Mouse (Mus musculus) heart, postnatal 4 days (tissue): ENCODE data around the gene Zan. TPM values are rescaled to one million over a fixed set of nuclear protein-coding genes. Genes with fewer than 3 reads are reported as not detected.
A peak's percentile ranks its signal among the peaks of the same experiment; 100 is the strongest.
"Not testable (repeated sequence)": the region's sequence is repeated elsewhere in the genome, so short reads cannot be mapped to it uniquely, and the experiment has no call there.

Source experiments
- DNase-seq: peaks from one replicate; pipeline ENCODE4 v3.0.0; 2021
- total RNA-seq, 2 experiments: library from RNA; stranded (reverse); gene quantifications; 2 replicates each; pipeline ENCODE4 v1.2.3; 2021

Zan gene
- total RNA-seq, 2 experiments from 2014 or later, result 0.05 to 0.07 TPM

- DNase-seq, result peak; percentile 100
Measured at GRCm38 (mm10) chr5:137501709-137502666, 25.1 kb upstream of the Zan start, which contains the start of gene Pop7. Gene Pop7 (minus strand): TSS chr5:137502518.

- no peak for DNase-seq
Measured at GRCm38 (mm10) chr5:137500186-137500585, 23.3 kb upstream of the Zan start.

- peak; percentile 60 for DNase-seq
Measured at GRCm38 (mm10) chr5:137493831-137494230, 17.0 kb upstream of the Zan start.

GRCm38 (mm10) chr5:137491559-137491958 is 14.7 kb upstream of the Zan start:
- peak; percentile 67 for DNase-seq

GRCm38 (mm10) chr5:137487616-137488015 is 10.8 kb upstream of the Zan start:
- no peak for DNase-seq

- no peak for DNase-seq
Measured at GRCm38 (mm10) chr5:137485851-137486155, 8.9 kb upstream of the Zan start.

- DNase-seq, result no peak
Measured at GRCm38 (mm10) chr5:137485071-137485850, 8.4 kb upstream of the Zan start.

- no peak for DNase-seq
Measured at GRCm38 (mm10) chr5:137481897-137482296, 5.0 kb upstream of the Zan start.

- DNase-seq, result peak; percentile 91
Measured at GRCm38 (mm10) chr5:137481138-137481537, 4.3 kb upstream of the Zan start.

GRCm38 (mm10) chr5:137474351-137474750 is 2.5 kb downstream of the Zan start:
- DNase-seq, result no peak

GRCm38 (mm10) chr5:137472252-137472904 is 4.5 kb downstream of the Zan start:
- DNase-seq, result no peak

- DNase-seq, result no peak
Measured at GRCm38 (mm10) chr5:137466946-137467345, 9.9 kb downstream of the Zan start.

- DNase-seq, result no peak
Measured at GRCm38 (mm10) chr5:137465049-137465448, 11.8 kb downstream of the Zan start.

- DNase-seq, result no peak
Measured at GRCm38 (mm10) chr5:137455866-137456591, 20.8 kb downstream of the Zan start.

- no peak for DNase-seq
Measured at GRCm38 (mm10) chr5:137455206-137455605, 21.7 kb downstream of the Zan start.

- DNase-seq, result no peak
Measured at GRCm38 (mm10) chr5:137445536-137445935, 31.3 kb downstream of the Zan start.

GRCm38 (mm10) chr5:137440216-137440855 is 36.5 kb downstream of the Zan start:
- no peak for DNase-seq

- DNase-seq, result peak; percentile 20
Measured at GRCm38 (mm10) chr5:137433889-137434288, 43.0 kb downstream of the Zan start.

GRCm38 (mm10) chr5:137430402-137430801 is 46.5 kb downstream of the Zan start:
- not testable (repeated sequence) for DNase-seq

- DNase-seq, result no peak
Measured at GRCm38 (mm10) chr5:137425648-137426047, 51.2 kb downstream of the Zan start.

GRCm38 (mm10) chr5:137419841-137420240 is 57.0 kb downstream of the Zan start:
- DNase-seq, result no peak

- DNase-seq, result no peak
Measured at GRCm38 (mm10) chr5:137419105-137419504, 57.8 kb downstream of the Zan start.
